Mouse (Mus musculus) brain, embryonic 18.5 days (tissue): ENCODE measurements around the gene Actr5.

ENCODE experiments used
- DNase-seq: peaks from one replicate; pipeline ENCODE4 v3.0.0-alpha.2; 2012; ENCODE audit warnings: low read depth, low spot score

The Actr5 gene

GRCm38 (mm10) chr2:158686394-158686793 lies 61.7 kb downstream of the Actr5 start:
- no peak for DNase-seq

DNA sequence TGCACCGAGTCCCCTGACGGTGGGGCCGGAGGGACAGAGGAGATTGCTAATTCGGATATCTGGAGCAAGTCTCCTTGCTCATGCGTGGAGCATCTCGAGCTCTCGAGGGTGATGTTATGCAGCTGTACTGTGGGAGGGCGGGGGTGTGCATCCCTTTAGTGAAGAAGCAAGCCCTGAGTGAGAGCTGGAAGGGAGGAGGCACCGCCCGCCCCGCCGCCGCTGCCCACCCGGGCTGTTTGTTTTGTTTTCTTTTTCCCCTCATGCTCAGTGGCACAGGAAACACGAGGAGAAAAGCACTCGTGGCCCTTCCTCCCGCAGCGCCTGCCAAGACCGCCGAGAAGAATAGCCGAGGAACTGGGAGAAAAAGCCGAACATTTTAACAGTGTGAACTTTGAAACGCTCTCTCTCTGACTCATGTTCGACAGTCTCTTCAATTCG lies 63.1 kb downstream of the Actr5 start:
- no peak for DNase-seq
